Mouse (Mus musculus) midbrain, embryonic 12.5 days (tissue): ENCODE data around the gene Alg3. TPM values are rescaled to one million over a fixed set of nuclear protein-coding genes. Genes with fewer than 3 reads are reported as not detected.

Source experiments
- microRNA counts: library from miRNA; unstranded; fragments of <30 nt; microRNA quantifications from one replicate; lab custom pipeline; 2017
- microRNA-seq: library from miRNA; unstranded; fragments of <30 nt; microRNA quantifications from one replicate; pipeline ENCODE4, GENCODE M21; 2017
- polyA plus RNA-seq: library from polyadenylated mRNA; unstranded; fragments of >200 nt; fragmentation: Nextera tagmentation; extraction: Ambion mirVana; gene quantifications from 2 replicates; pipeline ENCODE4 v1.2.1, GENCODE M21; 2016

Alg3 gene
- polyA plus RNA-seq, 1 experiment from 2014 or later, result 42.6 TPM

MicroRNAs encoded within 50 kb of the gene (microRNA counts, 519-probe panel; counts per million panel counts)
- microRNA mmu-miR-1224 (lab: Ali Mortazavi, UCI), result 4,484 counts per million, percentile 33 among the panel's probes with 10 or more counts

Small RNA genes lying within 50 kb of the gene (microRNA-seq; reads per million reads assigned to microRNA genes)
- gene Mir1224, result 20.9 reads per million, percentile 33 among the genes with 10 or more reads in this experiment

Other genes with a start within 250 kb of the Alg3 start
- 122 and 138 TPM in 2 replicates for gene Abcc5, start 185.3 kb downstream of the Alg3 start, polyA plus RNA-seq
- 120 and 136 TPM in 2 replicates for gene Eif2b5, start 112.9 kb downstream of the Alg3 start, polyA plus RNA-seq
- 49.1 and 52.6 TPM in 2 replicates for gene Dvl3, start 94.8 kb downstream of the Alg3 start, polyA plus RNA-seq
- 906 and 914 TPM in 2 replicates for gene Ap2m1, start 76.3 kb downstream of the Alg3 start, polyA plus RNA-seq
- 76.5 and 77.9 TPM in 2 replicates for gene Abcf3, start 63.2 kb downstream of the Alg3 start, polyA plus RNA-seq
- 6.0 and 7.5 TPM in 2 replicates for gene Vwa5b2, start 22.3 kb downstream of the Alg3 start, polyA plus RNA-seq
- 19.0 and 22.1 TPM in 2 replicates for gene Eef1akmt4, start 142 bp downstream of the Alg3 start, polyA plus RNA-seq
- 0.45 TPM in 1 of 2 replicates, not detected in the other for gene Gm49333, start 125 bp downstream of the Alg3 start, polyA plus RNA-seq
- gene Camk2n2, start 9.6 kb upstream of the Alg3 start, polyA plus RNA-seq, result 8.8 and 9.8 TPM in 2 replicates
- 7.8 and 9.7 TPM in 2 replicates for gene Ece2, start 18.1 kb upstream of the Alg3 start, polyA plus RNA-seq
- gene Psmd2, start 39.9 kb upstream of the Alg3 start, polyA plus RNA-seq, result 432 and 443 TPM in 2 replicates
- gene Eif4g1, start 56.6 kb upstream of the Alg3 start, polyA plus RNA-seq, result 191 and 210 TPM in 2 replicates
- 17.9 and 18.0 TPM in 2 replicates for gene Fam131a, start 81.5 kb upstream of the Alg3 start, polyA plus RNA-seq
- 84.5 and 87.6 TPM in 2 replicates for gene Polr2h, start 105.9 kb upstream of the Alg3 start, polyA plus RNA-seq
- gene Clcn2, start 106.0 kb upstream of the Alg3 start, polyA plus RNA-seq, result 30.7 and 32.8 TPM in 2 replicates
- 4.8 and 5.3 TPM in 2 replicates for gene Chrd, start 121.4 kb upstream of the Alg3 start, polyA plus RNA-seq
- 0.43 and 0.63 TPM in 2 replicates for gene Thpo, start 122.8 kb upstream of the Alg3 start, polyA plus RNA-seq